Mouse (Mus musculus): ENCODE measurements around the gene Ephb2. TPM values are rescaled to one million over a fixed set of nuclear protein-coding genes. Genes with fewer than 3 reads are reported as not detected.

Gene Ephb2
- polyA plus RNA-seq, 1 experiment from 2014 or later = 33.7 TPM

DNA sequence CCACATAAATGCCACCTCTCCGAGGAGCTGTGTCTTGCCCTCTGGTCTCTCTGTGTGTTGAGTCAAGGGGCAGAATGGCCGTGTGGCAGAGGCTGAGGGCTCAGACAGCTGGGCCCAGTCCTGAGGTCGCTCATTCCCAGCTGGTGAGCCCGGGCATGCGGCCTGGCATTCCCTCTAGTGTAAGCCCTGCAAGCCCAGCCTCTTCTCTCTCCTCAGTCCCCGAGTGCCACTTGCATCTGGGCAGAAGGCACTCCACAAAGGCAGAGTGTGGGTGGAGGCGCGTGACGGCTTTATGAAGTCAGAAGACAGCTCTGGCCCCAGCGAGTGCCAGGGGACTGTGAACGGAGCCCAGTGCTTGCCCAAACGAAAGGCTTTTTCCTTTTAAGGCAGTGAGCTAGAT, 145.8 kb downstream of the Ephb2 start:
- WGBS = 87% methylated on average over 12 of the region's 12 CpGs
- Histone ChIP-seq H3K36me3 (ENCODE audit: control insufficient read depth, insufficient read depth, low read length) (peaks cover 35% of the 10 kb centered on the region), H3K27ac (ENCODE audit: low read depth, low read length) (no peak overlapping the region), H3K27me3 (ENCODE audit: control insufficient read depth, insufficient read depth, low read length) (no peaks in the 10 kb centered on the region), H3K4me3 (ENCODE audit: low read depth, low read length) (no peak overlapping the region), H3K4me2 (no peak overlapping the region), H3K4me1 (ENCODE audit: control insufficient read depth, insufficient read depth, low read length) (peaks cover 9% of the 10 kb centered on the region; the same call in 1 of the 2 replicates), H3K9me3 (ENCODE audit: control insufficient read depth, low read length) (no peaks in the 10 kb centered on the region), H3K9ac (ENCODE audit: low read length) (no peak overlapping the region)
- DNase-seq (ENCODE audit: low spot score, missing footprints) = no peak
- ATAC-seq (ENCODE audit: low FRiP score) = no peak

DNA sequence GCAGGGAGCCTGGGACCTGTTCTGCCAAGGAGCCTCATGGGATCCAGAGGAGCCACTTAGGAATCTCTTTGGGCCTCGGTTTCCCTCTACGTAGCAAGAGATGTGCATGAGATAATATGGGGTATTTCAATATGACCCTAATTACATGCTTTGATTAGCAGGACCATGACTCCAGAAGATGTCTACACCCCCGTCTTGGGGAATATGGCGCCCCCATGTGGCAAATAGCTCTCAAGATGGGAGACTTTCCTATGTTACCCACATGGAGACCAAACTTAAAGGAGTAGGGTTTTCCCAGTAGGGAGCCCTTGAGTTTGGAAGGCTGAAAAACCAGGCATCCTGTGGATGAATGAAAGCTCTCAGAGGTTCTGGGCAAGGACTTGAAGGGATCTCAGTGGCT, 147.7 kb downstream of the Ephb2 start:
- no peaks in the 10 kb centered on the region for H3K9me3 ChIP-seq (ENCODE audit: control insufficient read depth, low read length)
- H3K4me1 ChIP-seq (ENCODE audit: control insufficient read depth, insufficient read depth, low read length) = peaks cover 9% of the 10 kb centered on the region; the same call in 1 of the 2 replicates
- H3K9ac ChIP-seq (ENCODE audit: low read length) = no peak overlapping the region
- WGBS = 69% methylated on average over 4 of the region's 4 CpGs
- no peak overlapping the region for H3K4me3 ChIP-seq (ENCODE audit: low read depth, low read length)
- H3K36me3 ChIP-seq (ENCODE audit: control insufficient read depth, insufficient read depth, low read length) = peaks cover 26% of the 10 kb centered on the region
- H3K4me2 ChIP-seq = no peak overlapping the region
- DNase-seq (ENCODE audit: low spot score, missing footprints) = no peak
- H3K27me3 ChIP-seq (ENCODE audit: control insufficient read depth, insufficient read depth, low read length) = no peaks in the 10 kb centered on the region
- ATAC-seq (ENCODE audit: low FRiP score) = no peak
- H3K27ac ChIP-seq (ENCODE audit: low read depth, low read length) = no peak overlapping the region

DNA sequence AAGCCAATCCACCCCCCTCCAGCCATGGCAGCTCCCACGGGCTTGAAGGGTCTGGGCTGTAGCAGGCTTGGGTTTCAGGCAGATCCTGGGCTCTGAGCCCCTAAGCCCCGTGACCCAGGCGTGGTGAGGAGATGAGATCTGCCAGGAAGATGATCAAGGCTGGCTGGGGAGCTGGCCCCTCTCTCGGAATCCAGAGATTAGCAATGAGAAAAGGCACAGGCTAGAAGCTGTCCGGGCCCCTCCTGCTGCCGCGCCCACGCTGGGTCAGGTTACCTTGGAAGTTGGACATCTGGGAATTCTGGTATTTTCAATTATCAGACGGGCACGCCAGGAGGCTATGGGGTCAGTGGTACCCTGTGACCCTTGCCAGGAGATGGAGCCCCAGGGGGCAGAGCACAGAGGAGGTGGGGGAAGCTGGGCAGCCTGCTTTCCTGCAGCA, 150.3 kb downstream of the Ephb2 start:
- DNase-seq (ENCODE audit: low spot score, missing footprints) (no peak), ATAC-seq (ENCODE audit: low FRiP score) (no peak)
- H3K9ac ChIP-seq (ENCODE audit: low read length) = no peak overlapping the region
- peaks cover 10% of the 10 kb centered on the region for H3K36me3 ChIP-seq (ENCODE audit: control insufficient read depth, insufficient read depth, low read length)
- H3K4me3 ChIP-seq (ENCODE audit: low read depth, low read length) = no peak overlapping the region
- H3K9me3 ChIP-seq (ENCODE audit: control insufficient read depth, low read length) = no peaks in the 10 kb centered on the region
- no peak overlapping the region for H3K4me2 ChIP-seq
- H3K4me1 ChIP-seq (ENCODE audit: control insufficient read depth, insufficient read depth, low read length) = peaks cover 15% of the 10 kb centered on the region
- H3K27me3 ChIP-seq (ENCODE audit: control insufficient read depth, insufficient read depth, low read length) = no peaks in the 10 kb centered on the region
- WGBS = 31% methylated on average over 10 of the region's 10 CpGs
- no peak overlapping the region for H3K27ac ChIP-seq (ENCODE audit: low read depth, low read length)

GRCm38 (mm10) chr4:136684485-136684884, 151.3 kb downstream of the Ephb2 start:
- H3K27me3 ChIP-seq (ENCODE audit: control insufficient read depth, insufficient read depth, low read length) = no peaks in the 10 kb centered on the region
- DNase-seq (ENCODE audit: low spot score, missing footprints) (no peak), ATAC-seq (ENCODE audit: low FRiP score) (peak; percentile 45)
- no peak overlapping the region for H3K27ac ChIP-seq (ENCODE audit: low read depth, low read length)
- WGBS = 81% methylated on average over 6 of the region's 6 CpGs
- peaks cover 9% of the 10 kb centered on the region for H3K36me3 ChIP-seq (ENCODE audit: control insufficient read depth, insufficient read depth, low read length)
- H3K9ac ChIP-seq (ENCODE audit: low read length) = no peak overlapping the region
- no peak overlapping the region for H3K4me2 ChIP-seq
- no peaks in the 10 kb centered on the region for H3K9me3 ChIP-seq (ENCODE audit: control insufficient read depth, low read length)
- H3K4me3 ChIP-seq (ENCODE audit: low read depth, low read length) = no peak overlapping the region
- peaks cover 15% of the 10 kb centered on the region for H3K4me1 ChIP-seq (ENCODE audit: control insufficient read depth, insufficient read depth, low read length)

DNA sequence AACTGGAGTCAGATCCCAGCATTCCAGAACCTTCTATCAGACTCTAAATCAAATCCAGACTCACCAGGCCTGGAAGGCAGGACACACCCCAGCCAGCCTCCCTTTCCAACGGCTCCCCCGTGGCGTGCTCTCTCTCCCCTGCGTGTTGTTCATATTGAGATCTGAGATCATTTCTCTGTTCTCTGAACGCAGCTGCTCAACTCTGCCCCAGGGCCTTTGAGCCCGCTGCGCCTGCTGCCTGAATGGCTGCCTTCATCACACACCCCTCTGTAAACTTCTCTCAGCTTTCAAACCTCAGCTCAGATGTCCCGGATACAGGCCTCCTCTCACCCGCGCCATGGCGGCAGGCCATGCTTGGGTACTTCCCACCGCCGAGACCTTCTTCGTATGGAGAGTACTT, 155.1 kb downstream of the Ephb2 start:
- ATAC-seq (ENCODE audit: low FRiP score) (no peak), DNase-seq (ENCODE audit: low spot score, missing footprints) (no peak)
- Histone ChIP-seq H3K4me2 (no peak overlapping the region), H3K9me3 (ENCODE audit: control insufficient read depth, low read length) (no peaks in the 10 kb centered on the region), H3K36me3 (ENCODE audit: control insufficient read depth, insufficient read depth, low read length) (peaks cover 9% of the 10 kb centered on the region), H3K27me3 (ENCODE audit: control insufficient read depth, insufficient read depth, low read length) (no peaks in the 10 kb centered on the region), H3K9ac (ENCODE audit: low read length) (no peak overlapping the region), H3K4me1 (ENCODE audit: control insufficient read depth, insufficient read depth, low read length) (peaks cover 11% of the 10 kb centered on the region), H3K4me3 (ENCODE audit: low read depth, low read length) (no peak overlapping the region), H3K27ac (ENCODE audit: low read depth, low read length) (no peak overlapping the region; the same call in 1 of the 2 replicates)
- WGBS = 81% methylated on average over 14 of the region's 14 CpGs

DNA sequence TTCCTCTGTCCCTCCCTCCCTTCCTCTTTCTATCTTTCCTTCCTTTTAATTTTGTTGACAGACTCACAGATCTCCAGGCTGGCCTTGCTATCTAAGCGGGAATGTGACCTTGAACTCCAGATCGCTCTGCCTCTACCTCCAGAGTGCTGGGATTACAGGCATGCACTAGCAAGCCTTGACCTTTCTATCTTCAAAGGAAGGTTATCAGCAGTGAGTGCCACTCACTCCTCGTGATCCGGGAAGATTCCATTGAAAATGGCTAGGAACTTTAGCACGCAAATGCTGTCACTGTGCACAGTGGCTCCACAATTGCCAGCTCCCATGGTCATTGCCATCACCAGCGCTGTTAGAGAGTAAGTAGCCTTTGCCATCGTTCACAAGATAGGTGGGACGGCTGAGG, 156.6 kb downstream of the Ephb2 start:
- Histone ChIP-seq H3K4me2 (no peak overlapping the region), H3K9ac (ENCODE audit: low read length) (no peak overlapping the region), H3K27me3 (ENCODE audit: control insufficient read depth, insufficient read depth, low read length) (no peaks in the 10 kb centered on the region), H3K9me3 (ENCODE audit: control insufficient read depth, low read length) (no peaks in the 10 kb centered on the region), H3K36me3 (ENCODE audit: control insufficient read depth, insufficient read depth, low read length) (peaks cover 7% of the 10 kb centered on the region), H3K4me3 (ENCODE audit: low read depth, low read length) (no peak overlapping the region), H3K27ac (ENCODE audit: low read depth, low read length) (no peak overlapping the region), H3K4me1 (ENCODE audit: control insufficient read depth, insufficient read depth, low read length) (peaks cover 6% of the 10 kb centered on the region)
- ATAC-seq (ENCODE audit: low FRiP score) (no peak), DNase-seq (ENCODE audit: low spot score, missing footprints) (no peak)
- WGBS = 80% methylated on average over 8 of the region's 8 CpGs

DNA sequence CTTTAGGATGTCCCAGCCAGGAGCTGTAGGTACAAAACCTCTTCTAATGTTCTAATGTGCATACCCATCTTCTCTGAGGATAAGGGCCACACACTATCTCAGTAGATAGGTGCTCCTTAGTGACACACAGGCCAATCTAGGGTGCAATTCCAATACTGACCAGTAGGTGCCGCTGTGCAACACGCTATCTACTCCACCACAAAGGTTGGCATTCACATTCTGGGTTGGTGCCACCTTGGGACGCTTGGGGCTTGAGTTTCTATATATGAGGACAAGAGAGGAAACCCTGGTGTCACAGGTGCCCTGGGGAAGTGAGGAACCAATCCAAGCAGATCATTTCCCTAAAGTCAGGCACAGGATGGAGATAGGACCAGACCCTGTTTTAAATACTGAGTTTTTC, 157.3 kb downstream of the Ephb2 start:
- Histone ChIP-seq H3K9me3 (ENCODE audit: control insufficient read depth, low read length) (no peaks in the 10 kb centered on the region), H3K4me1 (ENCODE audit: control insufficient read depth, insufficient read depth, low read length) (peaks cover 6% of the 10 kb centered on the region), H3K27me3 (ENCODE audit: control insufficient read depth, insufficient read depth, low read length) (no peaks in the 10 kb centered on the region), H3K4me3 (ENCODE audit: low read depth, low read length) (no peak overlapping the region), H3K4me2 (no peak overlapping the region), H3K27ac (ENCODE audit: low read depth, low read length) (no peak overlapping the region), H3K9ac (ENCODE audit: low read length) (no peak overlapping the region), H3K36me3 (ENCODE audit: control insufficient read depth, insufficient read depth, low read length) (peaks cover 9% of the 10 kb centered on the region)
- 7% methylated on average over 3 of the region's 3 CpGs for WGBS
- ATAC-seq (ENCODE audit: low FRiP score) (peak; percentile 43; the same call in 1 of the 2 replicates), DNase-seq (ENCODE audit: low spot score, missing footprints) (peak; percentile 99)

DNA sequence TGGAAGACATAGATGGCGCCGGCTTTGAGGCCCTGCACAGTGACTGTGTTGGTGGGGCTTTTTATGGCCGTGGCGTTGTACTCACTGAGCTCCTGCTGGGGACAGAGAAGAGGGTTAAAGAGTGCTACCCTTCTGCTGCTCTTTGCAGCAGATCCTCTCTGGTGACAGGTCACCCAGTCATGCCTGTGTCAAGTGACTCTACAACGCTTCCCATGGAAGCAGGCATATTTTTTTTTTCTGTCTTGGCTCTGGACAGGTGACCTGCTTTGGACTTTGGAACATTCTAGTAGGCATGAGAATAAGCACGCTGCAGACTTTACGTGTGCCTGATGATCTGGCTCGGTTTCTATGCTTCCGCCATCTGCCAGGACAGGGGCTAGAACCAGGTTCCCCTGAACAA, 160.3 kb downstream of the Ephb2 start:
- peaks cover 22% of the 10 kb centered on the region for H3K36me3 ChIP-seq (ENCODE audit: control insufficient read depth, insufficient read depth, low read length)
- no peaks in the 10 kb centered on the region for H3K4me1 ChIP-seq (ENCODE audit: control insufficient read depth, insufficient read depth, low read length)
- no peak overlapping the region for H3K9ac ChIP-seq (ENCODE audit: low read length)
- no peak for DNase-seq (ENCODE audit: low spot score, missing footprints)
- no peak for ATAC-seq (ENCODE audit: low FRiP score)
- H3K27ac ChIP-seq (ENCODE audit: low read depth, low read length) = no peak overlapping the region
- H3K27me3 ChIP-seq (ENCODE audit: control insufficient read depth, insufficient read depth, low read length) = no peaks in the 10 kb centered on the region
- H3K4me3 ChIP-seq (ENCODE audit: low read depth, low read length) = no peak overlapping the region
- no peak overlapping the region for H3K4me2 ChIP-seq
- no peaks in the 10 kb centered on the region for H3K9me3 ChIP-seq (ENCODE audit: control insufficient read depth, low read length)
- WGBS = 93% methylated on average over 9 of the region's 9 CpGs

- Histone ChIP-seq H3K4me2 (no peak overlapping the region), H3K9ac (ENCODE audit: low read length) (no peak overlapping the region), H3K27ac (ENCODE audit: low read depth, low read length) (no peak overlapping the region), H3K4me3 (ENCODE audit: low read depth, low read length) (no peak overlapping the region), H3K36me3 (ENCODE audit: control insufficient read depth, insufficient read depth, low read length) (peaks cover 32% of the 10 kb centered on the region), H3K9me3 (ENCODE audit: control insufficient read depth, low read length) (no peaks in the 10 kb centered on the region), H3K4me1 (ENCODE audit: control insufficient read depth, insufficient read depth, low read length) (no peaks in the 10 kb centered on the region), H3K27me3 (ENCODE audit: control insufficient read depth, insufficient read depth, low read length) (no peaks in the 10 kb centered on the region)
- 91% methylated on average over 19 of the region's 19 CpGs for WGBS
- no peak for DNase-seq (ENCODE audit: low spot score, missing footprints)
- ATAC-seq (ENCODE audit: low FRiP score) = no peak
Measured at GRCm38 (mm10) chr4:136672335-136673090, 163.3 kb downstream of the Ephb2 start.

Measured in midbrain, embryonic 11.5 days (tissue).